Mouse (Mus musculus) intestine, postnatal 0 days (tissue): ENCODE data around the gene Zfp444. TPM values are rescaled to one million over a fixed set of nuclear protein-coding genes. Genes with fewer than 3 reads are reported as not detected.
"Not testable (repeated sequence)": the region's sequence is repeated elsewhere in the genome, so short reads cannot be mapped to it uniquely, and the experiment has no call there.

Experiments used
- ATAC-seq: fragments of 200-750 bp; cut with Nextera tagmentation; 2 replicates; pipeline ENCODE4 v1.8.0; 2017; ENCODE audit warnings: mild to moderate bottlenecking, moderate TSS enrichment, moderate library complexity
- H3K27ac ChIP-seq: fragments of 300-500 bp; sonication (generic); 2 replicates; pipeline ENCODE4 v1.5.1; 2014; ENCODE audit warnings: mild to moderate bottlenecking, low read depth, low read length, moderate library complexity
- H3K27me3 ChIP-seq: fragments of 300-500 bp; sonication (generic); replicated peaks from 2 replicates; pipeline ENCODE4 v1.6.1; 2014; ENCODE audit warnings: low read length, mixed read lengths; ENCODE audit not compliant: control insufficient read depth, insufficient read depth
- H3K36me3 ChIP-seq: fragments of 300-500 bp; sonication (generic); 2 replicates; pipeline ENCODE4 v1.6.1; 2014; ENCODE audit warnings: mild to moderate bottlenecking, moderate library complexity; ENCODE audit not compliant: control insufficient read depth, insufficient read depth
- H3K4me1 ChIP-seq: fragments of 300-500 bp; sonication (generic); replicated peaks from 2 replicates; pipeline ENCODE4 v1.6.1; 2014; ENCODE audit warnings: antibody characterized with exemption, low read length, mixed read lengths; ENCODE audit not compliant: control insufficient read depth, insufficient read depth
- H3K4me2 ChIP-seq: fragments of 300-500 bp; sonication (generic); replicated peaks from 2 replicates; pipeline ENCODE4 v1.6.1; 2014; ENCODE audit warnings: low read depth, mild to moderate bottlenecking, moderate library complexity
- H3K4me3 ChIP-seq: fragments of 300-500 bp; sonication (generic); 2 replicates; pipeline ENCODE4 v1.5.1; 2014; ENCODE audit warnings: low read depth, low read length
- H3K9ac ChIP-seq: fragments of 300-500 bp; sonication (generic); 2 replicates; pipeline ENCODE4 v1.6.1; 2014; ENCODE audit warnings: mild to moderate bottlenecking, low read depth, low read length
- H3K9me3 ChIP-seq: fragments of 300-500 bp; sonication (generic); 2 replicates; pipeline ENCODE4 v1.6.1; 2016; ENCODE audit warnings: mixed run types; ENCODE audit not compliant: control insufficient read depth
- CTCF ChIP-seq: sonication (generic); IDR thresholded peaks from 2 replicates; pipeline ENCODE4 v1.5.1; 2016; ENCODE audit warnings: low read depth, mild to moderate bottlenecking, control low read depth, antibody characterized with exemption, moderate library complexity
- WGBS: fragments of 180-500 bp; shearing (Covaris S2); extraction: QIAGEN DNeasy Blood & Tissue Kit; methylation state at CpG from one replicate; pipeline ENCODE4 v1.1.7; 2014; 5-methylcytosine and 5-hydroxymethylcytosine counted together
- polyA plus RNA-seq: library from polyadenylated mRNA; unstranded; fragments of >200 nt; fragmentation: Nextera tagmentation; extraction: Ambion mirVana; gene quantifications from 2 replicates; pipeline ENCODE4 v1.2.1, GENCODE M21; 2015

The Zfp444 gene
- polyA plus RNA-seq, 1 experiment from 2014 or later: 18.5 TPM

DNA sequence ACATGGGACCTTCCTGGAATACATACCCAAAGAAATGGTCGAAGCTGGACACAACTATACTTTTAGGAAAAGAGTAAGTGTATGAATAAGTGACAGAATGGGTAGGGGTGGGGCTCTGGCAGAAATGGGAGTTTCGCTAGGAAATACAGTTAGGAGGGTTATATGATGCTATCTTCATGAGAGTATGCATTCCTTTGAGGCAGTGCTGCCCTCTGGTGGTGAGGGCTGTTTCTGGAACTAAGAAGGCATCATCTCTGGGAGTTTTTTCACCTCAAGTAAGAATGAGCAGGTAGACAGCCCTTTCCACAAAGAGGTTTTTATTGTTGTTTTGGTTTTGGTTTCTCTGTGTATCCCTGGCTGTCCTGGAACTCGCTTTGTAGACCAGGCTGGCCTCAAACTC, 19.4 kb downstream of the Zfp444 start:
- H3K4me2 ChIP-seq: no peak overlapping the region
- H3K27ac ChIP-seq: no peak overlapping the region
- H3K4me3 ChIP-seq: no peak overlapping the region
- 33% methylated on average over 3 of the region's 3 CpGs for WGBS
- no peaks in the 10 kb centered on the region for H3K9me3 ChIP-seq
- no peak overlapping the region for H3K9ac ChIP-seq
- ATAC-seq: 0 out of 2 replicates have a peak, but pooled peaks have one; percentile 26
- no peaks in the 10 kb centered on the region for H3K4me1 ChIP-seq
- peak; percentile 89 for TF ChIP-seq CTCF
- no peaks in the 10 kb centered on the region for H3K27me3 ChIP-seq
- H3K36me3 ChIP-seq: peaks cover 22% of the 10 kb centered on the region; the same call in 1 of the 2 replicates

GRCm38 (mm10) chr7:6194129-6194528, 22.1 kb downstream of the Zfp444 start:
- no peaks in the 10 kb centered on the region for H3K9me3 ChIP-seq
- peak; percentile 88 for TF ChIP-seq CTCF
- no peaks in the 10 kb centered on the region for H3K27me3 ChIP-seq
- H3K9ac ChIP-seq: no peak overlapping the region
- H3K4me3 ChIP-seq: no peak overlapping the region
- peak; percentile 53; the same call in 1 of the 2 replicates for ATAC-seq
- H3K4me1 ChIP-seq: no peaks in the 10 kb centered on the region
- no peak overlapping the region for H3K27ac ChIP-seq
- peaks cover 6% of the 10 kb centered on the region; the same call in 1 of the 2 replicates for H3K36me3 ChIP-seq
- WGBS: 15% methylated on average over 5 of the region's 5 CpGs
- H3K4me2 ChIP-seq: no peak overlapping the region

GRCm38 (mm10) chr7:6195777-6196176, 23.8 kb downstream of the Zfp444 start:
- no peak for ATAC-seq
- Histone ChIP-seq H3K27ac (no peak overlapping the region), H3K9me3 (no peaks in the 10 kb centered on the region), H3K4me2 (no peak overlapping the region), H3K27me3 (no peaks in the 10 kb centered on the region), H3K9ac (no peak overlapping the region), H3K4me1 (no peaks in the 10 kb centered on the region), H3K4me3 (no peak overlapping the region), H3K36me3 (no peaks in the 10 kb centered on the region)
- WGBS: 42% methylated on average over 2 of the region's 2 CpGs
- TF ChIP-seq CTCF: peak; percentile 57

DNA sequence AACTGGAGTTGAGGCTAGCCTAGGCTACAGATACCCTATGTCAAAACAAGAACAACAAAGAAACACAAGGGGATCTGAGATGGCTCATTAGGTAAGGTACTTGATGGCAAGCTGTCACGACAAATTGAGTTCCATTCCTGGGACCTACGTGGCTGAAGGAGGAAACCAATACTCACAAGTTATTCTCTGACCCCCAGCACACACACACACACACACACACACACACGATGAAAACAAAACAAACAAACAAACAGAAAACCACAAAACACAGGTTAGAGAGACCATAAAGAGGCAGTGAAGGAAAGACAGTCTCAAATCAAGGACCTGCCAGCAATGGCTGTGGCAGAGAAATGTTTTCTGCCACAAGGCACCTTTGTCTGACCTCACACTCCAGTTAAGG, 24.8 kb downstream of the Zfp444 start, which contains the start of gene Galp:
TSS of gene Galp (plus strand) at position 301 of the 400 bp plus-strand sequence.
- 57% methylated on average over 3 of the region's 3 CpGs for WGBS
- Histone ChIP-seq H3K9me3 (no peaks in the 10 kb centered on the region), H3K27me3 (no peaks in the 10 kb centered on the region), H3K4me1 (no peaks in the 10 kb centered on the region), H3K9ac (no peak within 1 kb of the TSS), H3K4me2 (no peak within 1 kb of the TSS), H3K36me3 (no peaks in the 10 kb centered on the region), H3K27ac (no peak within 1 kb of the TSS), H3K4me3 (no peak within 1 kb of the TSS)
- no peak for TF ChIP-seq CTCF
- no peak for ATAC-seq

- Histone ChIP-seq H3K9ac (no peak overlapping the region), H3K27me3 (no peaks in the 10 kb centered on the region), H3K4me1 (no peaks in the 10 kb centered on the region), H3K9me3 (no peaks in the 10 kb centered on the region), H3K4me3 (no peak overlapping the region), H3K36me3 (no peaks in the 10 kb centered on the region), H3K4me2 (no peak overlapping the region), H3K27ac (no peak overlapping the region)
- ATAC-seq: no peak
- WGBS: 82% methylated on average over 3 of the region's 3 CpGs
- TF ChIP-seq CTCF: no peak
These were observed 32.2 kb downstream of the Zfp444 start for GRCm38 (mm10) chr7:6204200-6204599.

- Histone ChIP-seq H3K4me3 (no peak overlapping the region), H3K9ac (no peak overlapping the region), H3K36me3 (no peaks in the 10 kb centered on the region), H3K4me2 (no peak overlapping the region), H3K27me3 (no peaks in the 10 kb centered on the region), H3K27ac (no peak overlapping the region), H3K4me1 (no peaks in the 10 kb centered on the region), H3K9me3 (no peaks in the 10 kb centered on the region)
- no peak for ATAC-seq
- TF ChIP-seq CTCF: peak; percentile 46
- WGBS: 47% methylated on average over 5 of the region's 5 CpGs
These were observed 41.1 kb downstream of the Zfp444 start for GRCm38 (mm10) chr7:6213144-6213543.

DNA sequence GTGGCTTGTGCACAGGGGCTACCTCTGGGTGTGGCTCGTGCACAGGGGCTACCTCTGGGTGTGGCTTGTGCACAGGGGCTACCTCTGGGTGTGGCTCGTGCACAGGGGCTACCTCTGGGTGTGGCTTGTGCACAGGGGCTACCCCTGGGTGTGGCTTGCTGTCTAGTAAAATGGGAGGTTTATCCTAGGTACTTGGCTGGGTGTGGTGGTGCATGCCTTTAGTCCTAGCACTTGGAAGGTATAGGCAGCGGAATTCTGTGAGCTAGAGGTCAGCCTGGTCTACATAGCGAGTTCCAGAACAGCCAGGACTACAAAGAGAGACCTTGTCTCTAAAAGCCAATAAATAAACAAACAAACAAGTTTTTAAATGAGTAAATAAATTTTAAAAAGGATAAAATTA, 42.7 kb downstream of the Zfp444 start:
- WGBS: 68% methylated on average over 3 of the region's 4 CpGs
- H3K27me3 ChIP-seq, H3K27ac ChIP-seq, H3K4me3 ChIP-seq, H3K4me1 ChIP-seq, H3K9me3 ChIP-seq, H3K36me3 ChIP-seq, H3K9ac ChIP-seq, ATAC-seq, H3K4me2 ChIP-seq: not testable (repeated sequence)
